Mouse (Mus musculus) olfactory bulb, adult 2 months (tissue): ENCODE results near the gene Ptpn14. TPM values are rescaled to one million over a fixed set of nuclear protein-coding genes. Genes with fewer than 3 reads are reported as not detected.
A peak's percentile ranks its signal among the peaks of the same experiment; 100 is the strongest.

Experiments used
- H3K27ac ChIP-seq: fragments of 200-500 bp; 2 replicates; pipeline ENCODE4 v1.5.1; 2012; ENCODE audit warnings: low read depth, low read length; ENCODE audit not compliant: insufficient read depth
- H3K4me1 ChIP-seq: fragments of 200-500 bp; 2 replicates; pipeline ENCODE4 v1.6.1; 2012; ENCODE audit warnings: low read length; ENCODE audit not compliant: control insufficient read depth, insufficient read depth
- H3K4me3 ChIP-seq: fragments of 200-500 bp; 2 replicates; pipeline ENCODE4 v1.5.1; 2012; ENCODE audit warnings: mild to moderate bottlenecking, low read depth, low read length, moderate library complexity; ENCODE audit not compliant: insufficient read depth
- CTCF ChIP-seq: fragments of 200-500 bp; IDR thresholded peaks from 2 replicates; pipeline ENCODE4 v1.5.1; 2012; ENCODE audit warnings: low read depth, mild to moderate bottlenecking, low read length, moderate library complexity; ENCODE audit not compliant: insufficient read depth
- POLR2A ChIP-seq: fragments of 200-500 bp; IDR thresholded peaks from 2 replicates; pipeline ENCODE4 v1.6.1; 2012; ENCODE audit warnings: mild to moderate bottlenecking, low read depth, low read length, moderate library complexity; ENCODE audit not compliant: insufficient read depth
- WGBS: fragments of 180-500 bp; shearing (Covaris S2); methylation state at CpG from one replicate; pipeline ENCODE4 v1.1.7; 2018; 5-methylcytosine and 5-hydroxymethylcytosine counted together
- polyA plus RNA-seq: library from polyadenylated mRNA; stranded (reverse); fragments of >200 nt; gene quantifications from 2 replicates; pipeline ENCODE4 v1.2.4, GENCODE M21; 2012; ENCODE audit warnings: low replicate concordance; ENCODE audit not compliant: missing spikeins, insufficient read depth, insufficient read length

The Ptpn14 gene
- polyA plus RNA-seq, 1 experiment: 73.8 TPM

DNA sequence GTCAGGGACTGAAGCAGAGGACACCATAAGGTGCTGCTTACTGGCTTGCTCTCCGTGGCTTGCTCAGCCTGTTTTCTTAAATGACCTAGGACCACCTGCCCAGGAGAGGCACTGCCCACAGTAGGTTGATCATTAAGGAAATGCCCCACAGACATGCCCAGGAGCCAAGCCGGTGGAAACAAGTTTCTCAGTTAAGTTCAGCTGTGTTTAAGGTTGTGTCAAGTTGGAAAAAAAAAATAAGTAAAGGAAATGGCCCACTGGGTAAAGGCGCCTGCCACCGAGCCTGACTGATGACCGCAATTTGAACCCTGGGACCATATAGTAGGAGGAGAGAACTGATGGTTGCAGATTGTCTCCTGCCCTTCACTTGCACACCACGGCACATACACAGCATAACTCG is 62.6 kb downstream of the Ptpn14 start:
- 81% methylated on average over 7 of the region's 7 CpGs for WGBS
- Histone ChIP-seq H3K27ac (no peak overlapping the region), H3K4me1 (peaks cover 47% of the 10 kb centered on the region), H3K4me3 (no peak overlapping the region)
- TF ChIP-seq CTCF (no peak), POLR2A (no peak)

DNA sequence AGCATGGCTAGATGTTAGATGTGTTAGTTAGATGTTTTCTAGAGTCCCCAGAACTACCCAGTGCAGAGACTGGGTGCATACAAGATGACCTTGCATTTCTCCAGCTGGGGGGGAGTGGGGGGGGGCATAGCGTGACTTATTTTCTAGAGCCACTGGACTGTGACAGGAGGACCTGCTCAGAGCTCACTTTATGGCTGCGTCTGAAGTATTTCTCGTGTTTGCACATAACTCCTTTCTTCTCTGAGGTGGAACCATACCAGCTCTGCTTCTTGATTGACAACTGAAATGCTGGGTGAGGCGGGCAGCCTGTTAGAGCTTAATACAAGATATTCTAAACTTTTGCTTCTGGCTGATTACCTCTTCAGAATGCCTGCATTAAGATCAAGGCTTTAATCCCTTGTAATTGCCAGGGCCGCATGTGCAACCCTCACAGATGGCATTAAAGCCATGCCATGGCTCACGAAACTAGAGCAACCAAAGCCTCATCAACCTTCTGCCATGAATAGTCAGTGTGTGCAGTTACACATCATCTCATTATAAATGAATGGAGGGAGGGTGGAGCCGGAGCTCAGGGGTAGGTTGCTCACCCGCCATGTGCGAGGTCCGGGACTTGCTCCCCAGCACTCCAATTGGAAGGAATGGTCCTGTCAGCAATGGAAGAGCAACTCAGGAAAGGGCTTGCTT is 63.6 kb downstream of the Ptpn14 start:
- WGBS: 50% methylated on average over 10 of the region's 10 CpGs
- no peak overlapping the region for H3K27ac ChIP-seq
- peaks cover 46% of the 10 kb centered on the region for H3K4me1 ChIP-seq
- no peak overlapping the region for H3K4me3 ChIP-seq
- TF ChIP-seq POLR2A (no peak), CTCF (no peak)

DNA sequence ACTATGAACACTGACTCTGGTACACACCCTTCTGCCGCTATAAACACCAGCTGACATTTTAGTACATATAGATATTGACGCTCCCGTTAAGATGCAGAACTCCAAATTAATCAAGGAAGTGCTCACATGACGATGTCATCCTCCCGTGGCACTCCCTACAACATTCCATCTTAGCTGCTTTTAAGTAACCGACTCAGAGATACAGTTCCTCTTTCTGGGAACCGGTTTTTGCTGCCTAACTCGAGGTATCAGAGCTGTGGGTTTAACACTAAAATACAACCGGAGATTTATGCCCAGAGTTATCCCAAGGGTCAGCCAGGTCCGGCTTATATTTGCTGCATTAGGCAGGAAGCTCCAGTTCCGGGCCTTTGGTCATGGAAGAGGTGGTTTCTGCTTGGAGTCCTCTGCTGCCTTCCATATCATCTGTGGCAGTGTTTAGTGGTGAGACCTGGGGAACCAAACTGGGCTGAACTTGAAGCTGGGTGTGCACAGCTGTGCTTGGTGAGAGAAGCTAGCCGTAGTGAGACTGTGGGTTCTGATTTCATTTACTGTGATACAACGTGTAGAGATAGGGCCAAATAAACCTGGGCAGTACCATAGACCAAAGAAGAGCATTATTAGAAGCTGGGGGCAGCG is 64.6 kb downstream of the Ptpn14 start:
- no peak overlapping the region for H3K27ac ChIP-seq
- TF ChIP-seq POLR2A (no peak), CTCF (no peak)
- H3K4me3 ChIP-seq: no peak overlapping the region
- WGBS: 78% methylated on average over 14 of the region's 14 CpGs
- H3K4me1 ChIP-seq: peaks cover 41% of the 10 kb centered on the region

DNA sequence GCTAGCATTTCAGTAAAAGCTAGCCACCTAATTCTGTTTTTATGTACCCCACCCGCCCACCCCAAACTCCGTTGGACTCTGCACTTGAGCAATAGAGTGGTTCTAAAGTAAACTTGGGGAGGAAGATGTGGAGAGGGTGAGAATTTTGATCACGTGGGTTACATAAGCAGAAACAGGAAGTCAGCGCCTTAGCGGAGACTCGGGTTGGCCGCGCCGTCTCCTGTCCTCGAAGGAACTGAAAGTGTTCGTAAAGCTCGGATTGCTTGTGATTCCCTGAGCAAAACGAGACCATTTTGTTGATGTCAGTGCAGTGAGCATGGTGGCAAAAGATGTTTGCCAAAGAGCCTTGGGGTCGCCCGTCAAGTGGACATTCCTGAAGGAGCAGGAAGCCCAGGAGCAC is 70.9 kb downstream of the Ptpn14 start:
- 80% methylated on average over 15 of the region's 15 CpGs for WGBS
- H3K4me1 ChIP-seq: peaks cover 53% of the 10 kb centered on the region
- no peak overlapping the region for H3K27ac ChIP-seq
- no peak overlapping the region for H3K4me3 ChIP-seq
- TF ChIP-seq CTCF (no peak), POLR2A (no peak)

DNA sequence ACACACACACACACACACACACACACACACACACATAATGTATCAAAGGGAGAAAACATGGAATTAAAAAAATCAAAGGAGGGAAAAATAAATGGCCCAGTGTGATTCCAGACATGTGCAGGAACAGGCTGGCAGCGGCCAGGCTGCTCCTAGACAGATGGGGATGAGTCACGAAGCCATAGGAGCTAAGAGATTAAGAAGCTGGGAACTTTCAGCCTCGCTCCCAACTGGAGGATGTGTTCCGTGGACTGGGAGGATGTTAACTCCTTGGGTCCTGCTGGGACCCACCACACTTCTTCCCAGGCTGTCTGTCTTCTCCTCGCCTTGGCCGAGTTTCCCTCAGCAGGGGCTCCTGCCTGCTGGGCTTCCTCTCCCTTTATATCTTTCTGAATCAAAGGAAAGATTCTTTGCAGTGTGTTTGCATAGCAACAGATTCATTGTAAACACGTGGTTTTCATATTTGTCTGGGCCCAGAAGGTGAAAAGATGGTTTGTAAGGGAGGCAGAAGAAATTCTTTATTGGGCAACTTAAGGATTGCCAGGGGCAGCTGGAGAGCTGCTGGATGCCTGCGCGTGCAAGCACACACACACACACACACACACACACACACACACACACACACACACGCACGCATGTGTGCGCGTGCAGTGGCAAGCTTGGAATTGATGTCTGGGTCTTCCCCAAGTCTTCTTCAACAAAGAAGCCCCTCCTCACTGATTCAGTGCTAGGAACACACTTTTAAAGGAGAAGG is 72.3 kb downstream of the Ptpn14 start:
- no peak overlapping the region for H3K4me3 ChIP-seq
- TF ChIP-seq POLR2A (no peak), CTCF (no peak)
- H3K27ac ChIP-seq: peak overlapping the region; percentile 56
- peaks cover 56% of the 10 kb centered on the region for H3K4me1 ChIP-seq
- 41% methylated on average over 13 of the region's 13 CpGs for WGBS

DNA sequence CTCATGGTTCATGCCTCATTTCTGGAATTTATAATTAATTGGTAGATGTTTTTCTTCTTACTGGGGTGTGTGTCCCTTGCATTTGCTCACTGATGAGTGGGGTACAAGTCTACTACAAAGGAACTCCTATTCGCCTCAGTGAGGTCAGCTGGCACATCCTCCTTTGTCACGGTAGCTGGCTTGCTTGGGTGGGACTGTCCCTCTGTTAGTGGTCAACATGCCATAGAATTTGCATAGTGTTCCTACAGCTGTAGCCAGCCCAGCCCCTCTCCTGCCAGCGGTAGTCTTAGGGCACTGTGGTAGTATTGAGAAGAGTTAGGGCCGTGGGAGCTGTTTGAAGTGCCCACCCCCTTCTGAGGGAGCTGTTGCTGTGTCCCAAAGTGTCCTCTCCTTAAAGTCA is 73.2 kb downstream of the Ptpn14 start:
- peaks cover 50% of the 10 kb centered on the region for H3K4me1 ChIP-seq
- WGBS: 84% methylated on average over 4 of the region's 4 CpGs
- TF ChIP-seq POLR2A: no peak
- TF ChIP-seq CTCF: no peak
- no peak overlapping the region for H3K27ac ChIP-seq
- no peak overlapping the region for H3K4me3 ChIP-seq

DNA sequence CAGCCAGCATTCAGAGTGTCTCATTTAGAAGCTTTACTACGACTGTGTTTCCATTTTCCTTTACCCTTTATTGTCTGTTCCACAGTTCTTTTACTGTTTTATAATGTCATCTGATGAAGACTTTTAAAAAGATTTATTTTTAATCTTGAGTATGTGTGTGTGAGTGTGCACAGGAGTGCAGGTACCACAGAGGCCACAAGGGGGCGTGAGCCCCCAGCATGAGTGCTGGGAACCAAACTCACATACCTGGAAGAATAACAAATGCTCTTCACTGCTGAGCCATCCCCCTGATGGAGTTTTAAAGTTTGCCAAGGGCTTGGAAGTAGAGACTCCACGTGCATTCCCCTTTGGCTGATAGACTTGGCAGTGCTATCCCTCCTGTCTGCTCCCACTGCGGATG is 74.5 kb downstream of the Ptpn14 start:
- Histone ChIP-seq H3K27ac (no peak overlapping the region), H3K4me1 (peaks cover 50% of the 10 kb centered on the region), H3K4me3 (no peak overlapping the region)
- TF ChIP-seq CTCF (no peak), POLR2A (no peak)
- 88% methylated on average over 4 of the region's 4 CpGs for WGBS

DNA sequence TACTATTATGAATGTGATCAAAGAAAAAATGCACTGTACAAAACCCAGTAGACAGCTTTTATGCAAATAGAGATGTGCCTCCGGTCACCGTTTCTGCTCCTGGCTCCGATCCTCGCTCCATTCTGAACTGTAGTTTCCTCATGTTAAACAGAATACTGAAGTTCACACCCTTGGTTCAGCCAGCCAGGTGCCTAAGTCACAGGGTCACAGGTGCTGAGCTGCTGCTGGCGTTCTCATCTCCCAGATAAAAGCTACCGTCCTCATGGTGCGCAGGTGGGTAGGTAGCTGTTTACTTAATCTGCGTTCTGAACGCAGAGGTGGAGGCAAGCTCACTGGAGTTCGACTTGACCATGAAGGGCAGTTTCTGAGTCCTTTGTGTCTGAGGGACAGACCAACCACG is 75.7 kb downstream of the Ptpn14 start:
- peaks cover 43% of the 10 kb centered on the region for H3K4me1 ChIP-seq
- no peak for TF ChIP-seq POLR2A
- 93% methylated on average over 11 of the region's 11 CpGs for WGBS
- H3K4me3 ChIP-seq: no peak overlapping the region
- H3K27ac ChIP-seq: no peak overlapping the region
